Mouse (Mus musculus): ENCODE measurements around the gene Wdr20. TPM values are rescaled to one million over a fixed set of nuclear protein-coding genes. Genes with fewer than 3 reads are reported as not detected.
"Not testable (repeated sequence)": the region's sequence is repeated elsewhere in the genome, so short reads cannot be mapped to it uniquely, and the experiment has no call there.

The Wdr20 gene
- polyA plus RNA-seq (2012; ENCODE audit: insufficient read depth, low replicate concordance): 13.1 and 45.3 TPM in 2 replicates

DNA sequence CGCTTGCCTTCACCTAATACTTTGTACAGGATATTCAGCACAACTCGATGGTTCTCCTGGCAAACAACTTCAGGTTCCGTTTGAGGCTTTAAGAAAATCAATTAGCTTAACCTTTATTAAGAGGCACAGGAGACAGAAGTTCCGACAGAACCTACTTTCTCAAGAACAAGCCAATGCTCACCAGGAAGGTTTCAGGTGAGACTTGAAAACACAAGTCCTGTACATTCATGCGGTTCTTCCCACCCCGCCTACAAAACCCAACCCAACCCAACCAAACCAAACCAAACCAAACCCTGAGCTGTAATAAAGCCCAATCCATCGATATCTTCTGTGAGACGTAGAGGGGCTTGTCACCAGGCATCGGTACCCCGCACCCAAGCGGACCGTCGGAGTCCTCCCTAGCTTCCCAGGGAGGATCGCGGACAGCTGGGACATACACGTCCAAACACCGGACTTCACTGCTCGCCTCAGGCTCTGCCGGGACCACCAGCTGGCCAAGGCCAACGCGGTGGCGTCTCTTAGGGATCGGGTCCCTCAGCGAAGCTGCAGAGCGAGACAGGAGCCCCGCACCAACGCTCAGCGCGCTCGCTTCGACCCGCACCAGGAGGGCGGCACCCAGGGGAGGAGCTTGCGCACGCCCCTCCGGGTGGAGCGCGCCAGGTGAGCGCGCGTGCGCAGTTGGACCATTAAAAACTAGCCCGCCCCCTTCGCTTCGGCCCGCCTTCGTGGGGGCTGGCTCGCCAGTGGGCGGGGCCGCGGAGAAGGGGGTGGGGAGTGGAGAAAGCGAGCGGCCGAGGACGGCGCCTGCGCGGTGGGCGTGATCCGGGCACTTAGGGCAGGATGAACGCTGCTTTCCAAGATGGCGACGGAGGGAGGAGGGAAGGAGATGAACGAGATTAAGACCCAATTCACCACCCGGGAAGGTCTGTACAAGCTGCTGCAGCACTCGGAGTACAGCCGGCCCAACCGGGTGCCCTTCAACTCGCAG is at the start of gene Wdr20:
TSS of gene Wdr20 (plus strand) at position 775 of the 988 bp plus-strand sequence.
- peaks cover 40% of the 10 kb centered on the region for H3K4me1 ChIP-seq
- H3K4me3 ChIP-seq (replicated peaks): peak within 1 kb of the TSS; percentile 98
- peaks cover 12% of the 10 kb centered on the region for H3K36me3 ChIP-seq (replicated peaks; ENCODE audit: low read length)
- H3K9me3 ChIP-seq: peaks cover 2% of the 10 kb centered on the region; the same call in 1 of the 2 replicates
- H3K27me3 ChIP-seq (replicated peaks): peaks cover 2% of the 10 kb centered on the region
- TF ChIP-seq FLI1 (IDR thresholded peaks at IDR 0.05; ENCODE audit: low read length) (no peak), GATA1 (IDR thresholded peaks at IDR 0.05; ENCODE audit: borderline replicate concordance, low read length) (no peak)

DNA sequence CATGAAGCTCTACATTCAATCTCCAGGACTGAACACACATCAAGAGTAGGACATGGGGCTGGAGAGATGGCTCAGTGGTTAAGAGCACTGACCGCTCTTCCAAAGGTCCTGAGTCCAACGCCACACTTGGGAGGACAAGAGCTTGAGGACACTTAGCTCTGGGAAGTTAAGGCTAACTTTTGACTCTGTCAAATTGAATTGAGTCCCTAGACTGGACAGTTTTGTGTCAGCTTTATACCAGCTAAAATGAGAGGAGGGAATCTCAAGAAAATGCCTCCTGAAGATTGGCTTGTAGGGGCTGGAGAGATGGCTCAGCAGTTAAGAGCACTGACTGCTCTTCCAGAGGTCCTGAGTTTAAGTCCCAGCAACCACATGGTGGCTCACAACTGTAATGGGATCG is 48.8 kb upstream of the Wdr20 start:
- peaks cover 76% of the 10 kb centered on the region for H3K36me3 ChIP-seq (replicated peaks; ENCODE audit: low read length)
- H3K27me3 ChIP-seq (replicated peaks); H3K9me3 ChIP-seq; H3K4me3 ChIP-seq (replicated peaks): not testable (repeated sequence)
- H3K4me1 ChIP-seq: peaks cover 20% of the 10 kb centered on the region

DNA sequence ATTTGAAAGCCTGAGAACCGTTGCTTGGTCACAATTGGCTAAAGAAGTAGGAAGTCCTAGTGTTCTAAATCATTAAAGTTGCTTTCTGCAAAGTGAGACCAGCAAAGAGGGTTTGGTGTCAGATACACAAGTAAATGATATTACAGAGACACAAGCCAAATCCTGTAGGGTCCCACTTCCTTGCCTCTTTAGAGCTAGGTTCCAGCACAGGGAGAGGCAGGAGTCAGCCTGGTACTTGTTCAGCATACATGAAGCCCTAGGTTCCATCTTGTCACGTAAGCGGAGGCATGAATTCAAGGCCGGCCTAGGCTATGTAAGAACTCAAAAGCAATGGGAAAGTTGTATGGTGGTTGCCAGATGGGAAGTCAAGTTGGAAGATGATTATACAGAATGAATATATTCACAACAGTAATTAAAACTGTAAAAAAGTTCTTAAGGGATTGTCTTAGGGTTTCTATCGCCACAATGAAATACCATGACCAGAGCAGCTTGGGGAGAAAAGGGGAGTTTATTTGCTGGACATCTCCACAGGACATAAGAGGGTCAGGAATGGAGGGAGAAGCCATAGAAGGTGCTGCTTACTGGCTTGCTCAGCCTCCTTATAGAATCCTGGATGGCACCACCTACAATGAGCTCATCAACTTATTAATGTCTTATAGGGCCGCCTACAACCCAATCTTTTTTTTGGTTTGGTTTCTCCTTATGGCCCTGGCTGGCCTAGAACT is 47.7 kb upstream of the Wdr20 start:
- TF ChIP-seq GATA1 (IDR thresholded peaks at IDR 0.05; ENCODE audit: borderline replicate concordance, low read length) (no peak), FLI1 (IDR thresholded peaks at IDR 0.05; ENCODE audit: low read length) (no peak)
- Histone ChIP-seq H3K4me1 (peaks cover 29% of the 10 kb centered on the region), H3K36me3 (replicated peaks; ENCODE audit: low read length) (peaks cover 84% of the 10 kb centered on the region), H3K9me3 (no peaks in the 10 kb centered on the region), H3K4me3 (replicated peaks) (no peak overlapping the region), H3K27me3 (replicated peaks) (no peaks in the 10 kb centered on the region)

DNA sequence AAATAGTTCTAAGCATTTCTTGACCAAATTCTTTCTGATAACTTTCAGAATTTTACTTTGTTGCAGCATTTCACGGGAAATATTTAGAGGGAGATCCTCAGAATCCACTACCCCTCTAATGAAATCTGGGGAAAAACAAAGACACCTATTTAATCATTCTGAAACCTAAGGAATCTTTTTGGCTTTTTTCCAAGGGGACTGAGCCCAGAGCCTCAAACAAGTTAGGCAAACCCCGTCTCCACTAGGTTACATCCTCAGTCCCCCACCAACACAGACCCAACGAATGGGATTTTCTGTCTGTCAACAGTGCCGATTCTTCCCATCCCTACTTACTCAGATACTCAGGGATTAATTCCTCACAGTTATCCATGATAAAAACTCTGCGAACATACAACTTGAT is 44.4 kb upstream of the Wdr20 start:
- Histone ChIP-seq H3K36me3 (replicated peaks; ENCODE audit: low read length) (peaks cover 55% of the 10 kb centered on the region), H3K4me1 (peaks cover 34% of the 10 kb centered on the region)
- not testable (repeated sequence) for H3K27me3 ChIP-seq (replicated peaks); H3K9me3 ChIP-seq; H3K4me3 ChIP-seq (replicated peaks)

DNA sequence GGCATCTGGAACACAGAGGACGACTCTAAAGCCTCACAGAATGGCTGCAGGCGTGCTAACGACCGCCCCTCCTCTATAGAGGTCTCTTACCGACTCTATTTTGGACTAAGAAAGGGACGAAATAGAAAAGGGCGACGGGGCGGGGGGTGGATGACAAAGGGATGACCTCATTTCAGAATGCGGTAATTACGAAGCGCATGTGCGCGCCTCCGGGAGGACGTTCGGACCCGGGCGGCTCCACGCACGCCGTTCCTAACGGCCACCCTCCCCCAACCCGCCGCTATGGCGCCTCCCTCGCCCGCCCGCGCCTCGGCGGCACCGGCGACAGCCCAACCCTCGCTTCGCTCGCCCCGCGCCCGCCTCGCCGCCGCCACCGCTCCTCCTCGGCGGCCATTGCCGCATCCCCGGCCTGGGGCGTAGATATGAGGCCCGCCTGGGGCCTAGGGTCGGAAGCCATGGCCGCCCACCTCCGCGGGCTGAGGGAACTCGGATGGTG is 42.0 kb upstream of the Wdr20 start:
- Histone ChIP-seq H3K4me3 (replicated peaks) (peak overlapping the region; percentile 96), H3K36me3 (replicated peaks; ENCODE audit: low read length) (peaks cover 32% of the 10 kb centered on the region), H3K4me1 (peaks cover 57% of the 10 kb centered on the region), H3K9me3 (no peaks in the 10 kb centered on the region), H3K27me3 (replicated peaks) (no peaks in the 10 kb centered on the region)
- TF ChIP-seq GATA1 (IDR thresholded peaks at IDR 0.05; ENCODE audit: borderline replicate concordance, low read length): no peak
- no peak for TF ChIP-seq FLI1 (IDR thresholded peaks at IDR 0.05; ENCODE audit: low read length)

DNA sequence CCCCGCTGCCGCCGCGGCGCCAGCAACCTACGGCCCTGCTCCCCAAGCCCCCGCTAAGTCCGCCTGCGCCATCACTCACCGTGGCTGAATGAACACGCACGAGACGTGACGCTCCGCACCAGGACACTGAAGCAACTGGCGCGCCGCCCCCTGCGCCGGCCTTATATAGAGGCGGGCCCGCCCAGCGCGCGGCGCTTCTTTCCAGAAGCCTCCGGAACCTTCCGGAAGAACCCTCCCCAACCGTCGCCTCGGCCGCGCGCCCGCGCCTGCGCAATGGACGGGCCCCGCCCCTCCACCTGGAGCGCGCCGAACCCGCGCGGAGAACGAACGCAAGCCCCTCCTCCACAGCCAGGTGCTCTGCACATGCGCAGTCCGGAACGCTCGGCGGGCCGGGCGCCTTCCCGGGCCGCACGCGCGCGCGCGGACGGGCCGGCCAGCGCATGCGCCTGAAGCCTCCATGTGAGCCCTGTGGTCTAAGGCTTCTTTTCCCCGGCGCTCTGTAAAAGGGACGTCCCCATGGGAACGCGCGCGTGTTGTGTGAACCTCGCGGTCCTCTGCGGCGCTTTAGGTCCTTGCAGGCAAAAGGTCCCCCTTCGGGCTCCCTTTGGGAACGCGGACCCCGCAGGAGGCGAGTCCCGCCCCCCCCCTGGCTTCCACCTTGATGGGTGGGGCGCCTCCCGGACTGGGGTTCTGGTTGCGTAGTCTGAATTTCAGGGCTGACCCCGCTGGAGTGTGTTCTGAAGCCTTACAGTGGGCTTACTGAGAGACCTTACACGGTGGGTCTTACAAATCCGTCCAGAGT is 41.4 kb upstream of the Wdr20 start:
- Histone ChIP-seq H3K36me3 (replicated peaks; ENCODE audit: low read length) (peaks cover 30% of the 10 kb centered on the region), H3K9me3 (no peaks in the 10 kb centered on the region), H3K4me1 (peaks cover 63% of the 10 kb centered on the region), H3K27me3 (replicated peaks) (no peaks in the 10 kb centered on the region), H3K4me3 (replicated peaks) (peak overlapping the region; percentile 96)
- TF ChIP-seq FLI1 (IDR thresholded peaks at IDR 0.05; ENCODE audit: low read length): no peak
- no peak for TF ChIP-seq GATA1 (IDR thresholded peaks at IDR 0.05; ENCODE audit: borderline replicate concordance, low read length)

DNA sequence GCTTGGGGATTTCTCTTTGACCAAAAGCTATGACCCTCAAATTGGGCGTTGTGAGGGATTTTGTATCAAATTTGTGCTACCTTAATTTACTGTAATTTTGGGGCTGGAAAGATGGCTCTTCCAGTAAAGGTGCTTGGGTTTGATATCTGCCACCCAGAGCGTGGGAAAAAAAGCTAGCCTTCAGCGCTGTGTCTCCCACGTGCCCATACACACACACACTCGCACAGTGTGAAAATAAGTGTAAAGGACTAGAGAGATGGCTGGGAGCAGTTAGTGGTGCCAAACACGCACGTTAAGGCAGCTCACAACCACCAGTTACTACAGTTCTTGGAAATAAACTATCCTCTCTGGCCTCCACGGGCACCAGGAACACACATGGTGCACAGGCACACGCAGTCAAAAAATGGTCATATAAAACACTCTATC is 40.8 kb upstream of the Wdr20 start:
- Histone ChIP-seq H3K4me3 (replicated peaks) (peak overlapping the region; percentile 96), H3K4me1 (peaks cover 69% of the 10 kb centered on the region)
- TF ChIP-seq GATA1 (IDR thresholded peaks at IDR 0.05; ENCODE audit: borderline replicate concordance, low read length) (no peak), FLI1 (IDR thresholded peaks at IDR 0.05; ENCODE audit: low read length) (no peak)

DNA sequence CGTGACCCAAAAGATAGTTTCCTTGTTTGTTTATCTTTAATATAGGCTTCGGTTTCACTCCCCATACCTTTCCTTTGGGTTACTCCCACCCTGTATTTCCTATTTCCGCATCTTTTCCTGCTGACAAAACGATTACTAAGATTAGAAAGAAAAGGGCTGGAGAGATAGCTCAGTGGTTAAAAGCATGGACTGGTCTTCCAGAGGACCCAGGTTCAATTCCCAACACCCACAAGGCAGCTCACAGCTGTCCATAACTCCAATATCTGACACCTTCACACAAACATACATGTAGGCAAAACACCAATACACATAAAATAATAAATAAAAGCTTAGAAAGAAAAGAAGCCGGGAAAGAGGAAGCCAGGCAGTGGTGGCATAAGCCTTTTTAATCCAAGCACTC is 40.3 kb upstream of the Wdr20 start:
- Histone ChIP-seq H3K4me3 (replicated peaks) (peak overlapping the region; percentile 96), H3K27me3 (replicated peaks) (no peaks in the 10 kb centered on the region), H3K4me1 (peaks cover 74% of the 10 kb centered on the region), H3K9me3 (no peaks in the 10 kb centered on the region), H3K36me3 (replicated peaks; ENCODE audit: low read length) (peaks cover 21% of the 10 kb centered on the region)
- TF ChIP-seq FLI1 (IDR thresholded peaks at IDR 0.05; ENCODE audit: low read length) (no peak), GATA1 (IDR thresholded peaks at IDR 0.05; ENCODE audit: borderline replicate concordance, low read length) (no peak)

More for the DNA sequence above, 40.8 kb upstream of the Wdr20 start:
- Histone ChIP-seq H3K36me3 (replicated peaks; ENCODE audit: low read length) (peaks cover 24% of the 10 kb centered on the region), H3K9me3 (no peaks in the 10 kb centered on the region), H3K27me3 (replicated peaks) (no peaks in the 10 kb centered on the region)

DNA sequence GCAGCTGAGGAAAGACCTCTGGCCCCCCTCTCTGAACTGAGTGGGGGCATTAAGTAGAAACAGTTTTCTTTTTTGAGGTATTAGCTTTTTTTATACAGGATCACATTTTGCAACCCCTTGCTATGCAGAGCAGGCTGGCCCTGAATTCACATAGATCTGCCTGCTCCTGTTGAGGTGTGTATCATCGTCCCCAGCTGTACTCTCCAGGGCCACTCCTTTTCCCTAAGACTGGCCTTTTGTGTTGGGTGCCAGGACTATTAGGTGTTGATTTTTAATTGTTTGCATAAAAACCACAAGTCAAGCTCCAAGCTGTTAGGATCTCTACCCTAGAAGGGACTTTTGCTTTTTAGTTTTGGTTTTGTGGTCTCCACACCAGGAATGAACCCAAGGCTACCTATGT is 39.7 kb upstream of the Wdr20 start:
- Histone ChIP-seq H3K4me1 (peaks cover 77% of the 10 kb centered on the region), H3K9me3 (no peaks in the 10 kb centered on the region), H3K27me3 (replicated peaks) (no peaks in the 10 kb centered on the region), H3K4me3 (replicated peaks) (peak overlapping the region; percentile 87), H3K36me3 (replicated peaks; ENCODE audit: low read length) (peaks cover 16% of the 10 kb centered on the region)
- TF ChIP-seq GATA1 (IDR thresholded peaks at IDR 0.05; ENCODE audit: borderline replicate concordance, low read length) (no peak), FLI1 (IDR thresholded peaks at IDR 0.05; ENCODE audit: low read length) (no peak)
